Mouse (Mus musculus) right cerebral cortex, adult 18-20 months (tissue): Measurements from ENCODE around the gene Agbl2.
A peak's percentile ranks its signal among the peaks of the same experiment; 100 is the strongest.
"Not testable (repeated sequence)": the region's sequence is repeated elsewhere in the genome, so short reads cannot be mapped to it uniquely, and the experiment has no call there.

ENCODE experiments used
- DNase-seq: peaks from one replicate; pipeline ENCODE4 v3.0.0; 2022; ENCODE audit warnings: mixed read lengths

Agbl2 gene

DNA sequence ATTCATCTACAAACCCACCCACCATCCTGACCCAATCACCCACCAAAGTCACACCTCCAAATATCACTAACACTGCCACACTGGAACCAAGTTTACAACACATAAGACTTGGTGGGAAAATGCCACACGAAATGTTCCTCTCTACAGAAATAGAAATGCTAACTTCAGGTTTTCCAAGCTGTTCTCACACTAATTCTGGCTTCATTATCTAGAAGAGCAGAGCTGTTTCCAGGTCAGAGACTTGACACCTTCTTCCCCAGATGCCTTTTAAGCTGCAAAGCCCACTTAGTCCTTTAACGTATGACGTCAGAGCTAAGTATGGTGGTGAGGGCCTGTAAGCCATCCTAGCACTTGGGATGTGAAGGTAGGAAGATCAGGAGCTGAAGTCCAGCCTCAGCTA lies 36.2 kb downstream of the Agbl2 start:
- DNase-seq = peak; percentile 18

DNA sequence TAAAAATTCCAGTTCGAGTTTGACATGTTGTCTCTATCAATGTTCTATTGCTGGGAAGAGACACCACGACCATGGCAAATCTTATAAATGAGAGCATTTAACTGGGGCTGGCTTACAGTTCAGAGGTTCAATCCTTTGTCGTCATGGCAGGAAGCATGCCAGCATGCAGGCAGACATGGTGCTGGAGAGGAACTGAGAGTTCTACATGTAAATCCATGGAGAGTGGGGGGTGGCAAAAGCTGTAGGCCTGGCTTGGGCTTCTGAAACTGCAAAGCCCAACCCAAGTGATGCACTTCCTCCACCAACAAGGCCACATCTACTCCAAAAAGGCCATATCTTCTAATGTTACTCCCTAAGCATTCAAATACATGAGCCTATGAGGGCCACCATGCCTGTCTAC lies 38.4 kb downstream of the Agbl2 start:
- no peak for DNase-seq

DNA sequence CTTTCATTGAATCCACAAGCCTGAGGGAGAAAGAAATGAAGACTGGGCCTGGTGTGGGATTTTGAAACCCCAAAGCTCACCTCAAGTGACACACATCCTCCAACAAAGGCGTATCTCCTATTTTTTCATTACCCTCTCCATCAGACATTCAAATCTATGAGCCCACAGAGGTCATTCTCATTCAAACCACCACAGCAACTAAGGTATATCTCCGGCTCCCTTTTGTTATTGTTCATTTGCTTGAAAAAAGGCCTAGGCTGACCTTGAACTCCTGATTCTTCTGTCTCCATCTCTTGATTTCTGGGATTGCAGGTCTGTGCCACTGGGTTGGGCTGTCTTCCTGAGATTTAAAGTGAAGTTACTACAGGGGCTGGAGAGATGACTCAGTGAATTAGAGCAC lies 40.5 kb downstream of the Agbl2 start:
- no peak for DNase-seq

- peak; percentile 34 for DNase-seq
Observed at GRCm38 (mm10) chr2:90823781-90824180, 41.3 kb downstream of the Agbl2 start.

DNA sequence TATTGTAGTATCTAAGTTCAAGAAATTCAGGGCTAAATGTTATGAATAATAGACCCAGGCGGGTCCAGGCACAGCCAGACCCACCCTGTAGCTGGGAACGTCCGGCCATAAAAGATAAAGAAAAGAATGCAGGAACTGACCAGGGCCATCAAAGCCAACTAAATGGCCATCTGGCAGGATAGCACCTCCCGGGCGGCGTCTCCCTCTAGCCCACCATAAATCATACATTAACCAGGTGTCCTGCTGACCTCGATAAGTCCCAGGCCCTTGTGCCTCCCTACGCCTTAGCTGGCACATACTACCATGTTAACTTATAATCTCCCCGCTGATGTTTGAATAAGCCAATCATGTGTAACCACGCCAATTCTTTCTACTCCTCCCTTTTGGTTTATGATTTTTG lies 42.0 kb downstream of the Agbl2 start:
- not testable (repeated sequence) for DNase-seq

DNA sequence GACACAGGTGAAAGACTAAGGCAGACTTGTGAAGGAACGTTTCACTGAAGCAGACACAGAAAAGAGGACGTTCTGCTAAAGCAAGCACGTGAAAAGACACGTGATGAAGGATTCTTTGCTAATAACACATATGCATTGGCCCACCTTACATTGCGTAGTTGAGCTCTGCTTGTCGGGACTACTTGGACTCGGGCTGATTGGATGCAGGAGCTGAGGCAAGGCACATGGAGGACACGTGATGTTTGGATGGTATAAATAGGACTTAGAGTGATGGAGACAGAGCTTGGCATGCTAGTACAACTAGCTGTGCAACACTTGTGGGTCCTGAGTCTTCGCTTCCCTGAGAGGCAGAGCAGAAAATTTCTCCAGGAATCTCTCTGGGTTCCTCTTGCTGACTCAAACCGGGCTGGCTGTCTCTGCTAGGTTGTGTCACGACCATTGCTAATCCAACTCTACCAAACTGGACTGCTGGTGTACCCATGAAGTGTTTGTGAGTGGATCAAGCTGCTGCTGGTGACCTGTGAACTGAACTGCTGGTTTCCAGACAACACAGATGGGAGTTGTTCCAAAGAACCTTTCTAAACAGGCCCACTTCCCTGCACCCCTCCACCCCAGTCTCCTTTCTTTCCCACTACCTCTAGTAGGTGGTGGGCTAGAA lies 43.1 kb downstream of the Agbl2 start:
- DNase-seq = no peak

GRCm38 (mm10) chr2:90828739-90829138 lies 46.2 kb downstream of the Agbl2 start:
- DNase-seq = no peak

DNA sequence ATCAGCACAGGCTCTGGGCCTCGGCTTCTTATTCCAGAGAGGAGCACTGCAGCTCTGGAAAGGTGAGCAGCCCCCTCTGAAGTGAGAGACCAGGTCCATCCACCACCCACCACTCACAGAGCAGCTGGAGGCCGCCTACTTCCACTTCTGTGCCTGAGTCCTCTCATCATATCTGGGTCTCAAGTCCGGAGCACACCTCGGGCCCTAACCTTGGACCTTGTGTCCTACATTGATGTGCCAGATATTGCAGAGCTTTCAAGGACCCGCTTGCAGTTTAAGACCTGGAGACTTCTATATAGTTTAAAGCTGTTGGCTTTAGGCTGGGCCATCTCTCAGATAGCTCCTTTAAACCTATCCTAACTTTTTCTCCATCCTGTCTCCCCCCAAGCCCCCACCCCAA lies 51.0 kb downstream of the Agbl2 start:
- DNase-seq = no peak

- DNase-seq = no peak
Observed at GRCm38 (mm10) chr2:90838621-90839020, 56.1 kb downstream of the Agbl2 start.

GRCm38 (mm10) chr2:90843666-90844065 lies 61.1 kb downstream of the Agbl2 start:
- no peak for DNase-seq

DNA sequence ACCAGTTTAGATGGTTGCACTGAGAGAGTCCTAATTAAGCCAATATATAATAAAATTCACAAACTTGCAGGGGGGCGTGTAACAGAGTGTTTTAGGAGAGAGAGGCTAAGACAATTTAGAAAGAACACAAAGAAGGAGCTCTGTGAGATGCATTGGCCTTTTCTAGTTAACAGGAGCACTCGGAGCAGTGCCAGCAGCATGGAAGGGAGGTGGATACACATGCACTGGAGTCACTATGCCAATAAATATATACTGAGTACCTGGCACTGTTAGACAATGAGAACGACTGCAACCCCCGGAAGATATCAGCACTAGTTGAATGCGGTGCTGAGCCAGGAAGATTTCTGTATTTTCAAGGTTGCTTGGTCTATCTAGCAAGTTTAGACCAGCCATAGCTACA lies 61.7 kb downstream of the Agbl2 start:
- no peak for DNase-seq

- no peak for DNase-seq
Observed at GRCm38 (mm10) chr2:90845234-90845633, 62.7 kb downstream of the Agbl2 start.

DNA sequence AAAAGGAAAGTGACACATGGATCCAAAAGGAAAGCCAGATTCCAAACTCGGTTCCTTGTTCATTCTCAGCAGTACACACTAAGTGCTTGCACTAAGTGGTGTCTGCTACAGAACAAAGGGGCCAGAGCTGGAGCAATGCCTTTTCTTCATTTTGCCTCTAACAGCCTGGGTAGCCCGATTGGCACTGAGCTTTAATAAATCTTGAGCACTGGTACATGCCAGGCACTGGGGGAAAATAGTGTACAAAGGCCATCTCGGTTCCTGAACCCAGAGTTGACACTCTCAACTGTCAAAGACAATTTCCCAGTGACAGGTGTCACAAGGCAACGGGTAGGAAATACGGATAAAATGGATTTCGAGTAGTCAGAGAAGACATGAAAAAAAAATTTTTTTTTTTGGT lies 63.6 kb downstream of the Agbl2 start:
- DNase-seq = no peak

GRCm38 (mm10) chr2:90846597-90846954 lies 64.0 kb downstream of the Agbl2 start:
- DNase-seq = no peak

GRCm38 (mm10) chr2:90846955-90847680 lies 64.6 kb downstream of the Agbl2 start, which contains the start of gene Mtch2:
TSS of gene Mtch2 (plus strand) at chr2:90847155.
- peak; percentile 98 for DNase-seq

DNA sequence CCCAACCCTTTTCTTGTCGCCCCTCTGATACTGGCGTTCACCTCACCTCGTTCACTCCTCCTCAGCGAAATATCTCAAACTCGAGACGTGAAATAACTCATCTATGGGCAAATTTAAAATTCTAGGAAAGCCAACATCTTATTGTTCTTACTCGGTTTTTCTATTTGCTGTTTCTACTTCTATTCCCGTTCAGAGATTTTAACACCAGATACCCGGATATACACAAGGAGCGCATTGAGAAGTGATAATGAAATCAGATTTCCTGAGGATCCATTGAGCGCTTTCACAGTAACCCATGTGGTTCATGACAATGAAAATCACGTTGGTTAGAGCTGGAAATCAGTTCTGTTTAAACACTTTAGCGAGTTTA lies 65.1 kb downstream of the Agbl2 start:
- DNase-seq = no peak

- DNase-seq = no peak
Observed at GRCm38 (mm10) chr2:90848331-90848730, 65.8 kb downstream of the Agbl2 start.

DNA sequence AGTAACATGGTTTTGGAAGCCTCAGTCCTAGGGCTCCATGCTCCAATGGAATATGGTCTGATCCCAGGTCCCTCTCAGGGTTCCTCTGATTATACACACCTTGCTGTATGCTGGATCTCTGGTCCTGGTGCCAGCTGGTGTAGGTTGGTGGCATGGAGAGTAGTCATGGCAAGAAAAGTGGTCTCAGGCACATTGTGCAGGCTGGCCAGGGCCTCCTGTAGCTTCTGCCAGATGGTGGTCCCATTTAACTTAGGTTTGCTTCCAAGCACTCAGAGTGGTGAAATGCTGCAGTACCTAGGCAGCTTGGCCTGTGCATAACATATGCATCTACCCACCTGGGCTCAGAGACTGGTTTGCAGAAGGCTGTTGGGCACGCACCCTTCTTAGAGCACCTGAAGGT lies 67.9 kb downstream of the Agbl2 start:
- no peak for DNase-seq

GRCm38 (mm10) chr2:90861486-90861885 lies 79.0 kb downstream of the Agbl2 start:
- DNase-seq = no peak

GRCm38 (mm10) chr2:90864184-90864583 lies 81.7 kb downstream of the Agbl2 start:
- no peak for DNase-seq

DNA sequence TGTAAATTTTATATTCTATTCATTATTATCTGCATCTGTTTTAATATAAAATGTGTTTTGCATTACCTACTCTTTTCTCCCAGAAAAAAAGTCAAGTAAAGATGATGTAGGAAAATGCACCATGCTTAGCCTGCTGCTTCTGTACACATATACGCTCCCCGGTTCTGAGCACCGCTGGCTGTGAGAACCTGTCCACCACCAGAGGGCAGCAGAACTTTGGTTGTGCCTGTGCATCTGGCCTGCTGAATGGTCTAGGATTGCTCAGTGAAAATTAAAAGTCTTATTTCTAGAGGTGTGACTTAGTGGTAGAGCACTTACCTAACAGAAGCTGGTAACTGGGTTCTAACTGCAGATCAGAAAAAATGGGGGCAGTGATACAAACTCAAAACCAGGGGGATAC lies 84.0 kb downstream of the Agbl2 start:
- DNase-seq = peak; percentile 91

DNA sequence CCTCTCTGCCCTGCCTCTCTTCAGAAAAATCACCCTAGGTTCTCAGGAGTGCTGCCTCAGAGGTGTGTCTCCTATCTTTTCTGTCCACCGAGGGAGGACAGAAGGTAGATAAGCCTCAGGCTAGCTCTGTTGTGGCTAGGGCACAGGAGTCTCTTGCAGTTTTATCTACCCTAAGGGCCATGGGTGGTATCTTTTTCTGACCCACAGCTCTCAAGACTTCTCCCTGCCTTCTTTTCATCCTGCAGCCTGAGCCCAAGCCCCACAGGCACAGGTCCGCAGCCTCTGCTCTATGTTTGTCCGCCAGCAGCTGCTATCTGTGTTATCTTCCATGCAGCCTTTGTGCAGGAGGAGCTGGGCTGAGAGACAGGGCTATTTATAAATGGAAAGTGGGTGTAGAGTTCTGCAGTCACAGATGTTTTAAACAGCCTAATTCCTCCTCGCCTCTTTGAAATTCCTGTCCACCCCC lies 87.6 kb downstream of the Agbl2 start:
- DNase-seq = peak; percentile 76

- peak; percentile 53 for DNase-seq
Observed at GRCm38 (mm10) chr2:90871180-90871961, 88.8 kb downstream of the Agbl2 start.

DNA sequence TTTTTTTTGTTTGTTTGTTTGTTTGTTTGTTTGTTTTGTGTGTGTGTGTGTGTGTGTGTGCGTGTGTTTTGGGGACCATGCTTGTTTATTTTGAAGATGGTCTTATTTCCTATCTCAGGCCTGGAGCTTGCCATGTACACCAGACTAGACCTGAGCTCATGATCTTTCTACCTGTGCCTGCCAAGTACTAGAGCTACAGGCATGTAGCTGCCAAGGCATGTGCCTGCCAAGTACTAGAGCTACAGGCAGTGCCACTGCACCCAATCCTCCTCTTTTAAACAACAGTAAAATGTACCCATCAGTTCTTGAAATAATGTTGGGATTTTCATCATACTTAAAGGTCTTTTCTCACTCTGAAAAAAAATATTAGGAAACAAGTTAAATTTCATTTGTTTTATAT lies 91.5 kb downstream of the Agbl2 start:
- DNase-seq = no peak
